Mouse (Mus musculus): Measurements from ENCODE around the gene Car10. TPM values are rescaled to one million over a fixed set of nuclear protein-coding genes. Genes with fewer than 3 reads are reported as not detected.

Car10 gene
- polyA plus RNA-seq, 1 experiment from 2014 or later = 0.75 TPM

GRCm38 (mm10) chr11:93514396-93514795, 416.6 kb downstream of the Car10 start:
- no peak overlapping the region for H3K4me3 ChIP-seq
- WGBS = 34% methylated on average over 2 of the region's 2 CpGs
- H3K27ac ChIP-seq = no peak overlapping the region
- no peaks in the 10 kb centered on the region for H3K4me1 ChIP-seq
- no peak overlapping the region for H3K4me2 ChIP-seq (replicated peaks)
- no peak for ATAC-seq (ENCODE audit: low FRiP score, low read depth)
- H3K9me3 ChIP-seq = no peaks in the 10 kb centered on the region
- H3K27me3 ChIP-seq = no peaks in the 10 kb centered on the region
- no peak overlapping the region for H3K9ac ChIP-seq
- no peaks in the 10 kb centered on the region for H3K36me3 ChIP-seq

DNA sequence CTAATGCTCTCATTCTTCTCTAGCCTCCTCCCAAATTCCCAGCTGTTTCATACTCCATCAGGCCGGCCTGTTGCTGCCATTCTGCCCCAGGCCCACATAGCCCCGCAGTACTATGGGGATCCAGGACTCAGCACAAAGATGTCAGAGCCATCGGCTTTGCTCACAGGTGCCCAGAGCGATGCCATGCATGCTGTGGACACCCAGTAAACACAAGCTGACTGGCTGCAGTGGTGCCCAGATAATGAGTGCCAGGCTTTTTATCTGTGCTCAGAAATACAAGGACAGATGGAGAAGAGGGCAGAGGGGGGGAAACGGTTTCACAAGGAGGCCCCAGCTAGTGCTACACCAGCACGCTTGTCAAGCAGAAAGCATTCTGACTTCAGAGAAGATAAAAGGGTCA, 417.7 kb downstream of the Car10 start:
- no peak for ATAC-seq (ENCODE audit: low FRiP score, low read depth)
- no peak overlapping the region for H3K27ac ChIP-seq
- no peaks in the 10 kb centered on the region for H3K9me3 ChIP-seq
- no peaks in the 10 kb centered on the region for H3K4me1 ChIP-seq
- 82% methylated on average over 6 of the region's 6 CpGs for WGBS
- H3K36me3 ChIP-seq = no peaks in the 10 kb centered on the region
- H3K4me2 ChIP-seq (replicated peaks) = no peak overlapping the region
- H3K9ac ChIP-seq = no peak overlapping the region
- no peaks in the 10 kb centered on the region for H3K27me3 ChIP-seq
- no peak overlapping the region for H3K4me3 ChIP-seq

GRCm38 (mm10) chr11:93516216-93516615, 418.4 kb downstream of the Car10 start:
- no peaks in the 10 kb centered on the region for H3K9me3 ChIP-seq
- ATAC-seq (ENCODE audit: low FRiP score, low read depth) = no peak
- H3K27ac ChIP-seq = no peak overlapping the region
- no peak overlapping the region for H3K9ac ChIP-seq
- H3K36me3 ChIP-seq = no peaks in the 10 kb centered on the region
- WGBS = 84% methylated on average over 9 of the region's 9 CpGs
- no peak overlapping the region for H3K4me3 ChIP-seq
- no peak overlapping the region for H3K4me2 ChIP-seq (replicated peaks)
- H3K4me1 ChIP-seq = no peaks in the 10 kb centered on the region
- H3K27me3 ChIP-seq = no peaks in the 10 kb centered on the region

DNA sequence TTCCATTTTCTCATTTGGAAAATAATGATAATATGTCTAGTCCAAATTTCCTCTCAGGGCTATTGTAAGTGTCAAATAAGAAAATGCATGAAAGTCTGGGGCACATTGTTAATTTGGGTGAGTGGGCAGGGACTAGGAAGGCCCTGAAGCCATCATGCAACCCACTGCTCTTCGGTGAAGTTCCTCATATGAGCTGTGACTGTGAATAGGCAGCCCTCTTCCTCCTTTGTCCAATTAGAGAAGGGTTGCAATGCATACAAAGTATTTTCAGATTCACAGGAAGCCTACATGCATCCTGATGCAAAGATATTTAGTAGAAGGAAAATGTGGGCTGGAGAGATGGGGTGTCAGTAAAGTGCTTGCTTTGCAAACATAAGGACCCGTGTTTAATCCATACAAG, 419.1 kb downstream of the Car10 start:
- no peaks in the 10 kb centered on the region for H3K36me3 ChIP-seq

DNA sequence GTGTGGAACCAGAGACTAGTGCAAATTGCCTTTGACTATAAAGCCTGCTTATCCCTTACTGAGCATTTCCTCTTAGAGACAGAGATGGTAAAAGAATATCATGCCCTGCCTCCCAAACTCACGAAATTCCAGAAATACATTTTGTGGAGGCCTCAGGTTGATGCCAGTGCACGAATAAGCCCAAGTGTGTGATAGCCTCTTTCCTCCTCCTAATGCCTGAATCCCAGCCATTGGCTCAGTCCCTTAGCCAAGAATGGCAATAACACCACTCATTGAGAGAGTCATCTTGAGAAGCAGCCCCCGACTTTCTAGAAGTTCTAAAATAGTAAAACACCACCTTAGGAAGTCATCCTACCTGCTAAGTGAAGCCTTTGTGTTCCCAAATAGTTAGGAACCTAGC, 424.7 kb downstream of the Car10 start:
- H3K9ac ChIP-seq = no peak overlapping the region
- no peaks in the 10 kb centered on the region for H3K9me3 ChIP-seq
- ATAC-seq (ENCODE audit: low FRiP score, low read depth) = no peak
- no peak overlapping the region for H3K27ac ChIP-seq
- no peaks in the 10 kb centered on the region for H3K4me1 ChIP-seq
- no peak overlapping the region for H3K4me2 ChIP-seq (replicated peaks)
- H3K27me3 ChIP-seq = no peaks in the 10 kb centered on the region
- H3K36me3 ChIP-seq = no peaks in the 10 kb centered on the region
- no peak overlapping the region for H3K4me3 ChIP-seq
- WGBS = 78% methylated on average over 3 of the region's 3 CpGs

More for the DNA sequence above, 419.1 kb downstream of the Car10 start:
- Histone ChIP-seq H3K4me3 (no peak overlapping the region), H3K9me3 (no peaks in the 10 kb centered on the region), H3K4me1 (no peaks in the 10 kb centered on the region), H3K27me3 (no peaks in the 10 kb centered on the region), H3K4me2 (replicated peaks) (no peak overlapping the region), H3K27ac (no peak overlapping the region), H3K9ac (no peak overlapping the region)
- ATAC-seq (ENCODE audit: low FRiP score, low read depth) = no peak
- 82% methylated on average over 2 of the region's 2 CpGs for WGBS

- Histone ChIP-seq H3K36me3 (no peaks in the 10 kb centered on the region), H3K9me3 (no peaks in the 10 kb centered on the region), H3K27ac (no peak overlapping the region), H3K4me1 (no peaks in the 10 kb centered on the region), H3K27me3 (no peaks in the 10 kb centered on the region), H3K4me2 (replicated peaks) (no peak overlapping the region), H3K4me3 (no peak overlapping the region), H3K9ac (no peak overlapping the region)
- 26% methylated on average over 3 of the region's 3 CpGs for WGBS
- no peak for ATAC-seq (ENCODE audit: low FRiP score, low read depth)
Measured at GRCm38 (mm10) chr11:93525921-93526320, 428.1 kb downstream of the Car10 start.

GRCm38 (mm10) chr11:93531029-93531680, 433.3 kb downstream of the Car10 start:
- Histone ChIP-seq H3K36me3 (no peaks in the 10 kb centered on the region), H3K9ac (no peak overlapping the region), H3K4me1 (no peaks in the 10 kb centered on the region), H3K27me3 (no peaks in the 10 kb centered on the region), H3K4me2 (replicated peaks) (no peak overlapping the region), H3K4me3 (no peak overlapping the region), H3K27ac (no peak overlapping the region), H3K9me3 (no peaks in the 10 kb centered on the region)
- 61% methylated on average over 7 of the region's 7 CpGs for WGBS
- ATAC-seq (ENCODE audit: low FRiP score, low read depth) = no peak

DNA sequence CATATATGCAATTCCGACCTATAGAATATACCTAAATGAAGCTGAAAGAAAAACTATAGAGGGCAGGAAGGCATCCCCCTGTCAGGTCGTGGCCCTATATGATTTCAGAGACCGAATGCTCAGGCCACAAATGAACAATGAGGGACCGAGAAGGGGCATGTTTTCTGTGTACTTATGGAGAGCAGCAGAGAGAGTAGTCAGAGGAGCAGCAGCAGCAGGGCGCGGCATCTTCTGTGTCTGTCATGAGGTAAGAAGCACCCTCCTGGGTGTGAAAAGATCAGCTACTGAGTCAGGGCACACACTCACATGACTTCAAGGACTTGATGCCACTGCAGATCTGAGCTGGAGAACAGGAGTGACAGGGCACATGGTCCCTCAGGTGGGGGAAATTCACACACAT, 438.4 kb downstream of the Car10 start:
- no peaks in the 10 kb centered on the region for H3K36me3 ChIP-seq
- H3K9ac ChIP-seq = no peak overlapping the region
- no peaks in the 10 kb centered on the region for H3K4me1 ChIP-seq
- no peak overlapping the region for H3K4me3 ChIP-seq
- no peaks in the 10 kb centered on the region for H3K9me3 ChIP-seq
- no peaks in the 10 kb centered on the region for H3K27me3 ChIP-seq
- no peak for ATAC-seq (ENCODE audit: low FRiP score, low read depth)
- WGBS = 81% methylated on average over 6 of the region's 6 CpGs
- H3K27ac ChIP-seq = no peak overlapping the region
- H3K4me2 ChIP-seq (replicated peaks) = no peak overlapping the region

GRCm38 (mm10) chr11:93548904-93549303, 451.1 kb downstream of the Car10 start:
- no peak overlapping the region for H3K4me3 ChIP-seq
- H3K4me2 ChIP-seq (replicated peaks) = no peak overlapping the region
- no peaks in the 10 kb centered on the region for H3K9me3 ChIP-seq
- H3K36me3 ChIP-seq = no peaks in the 10 kb centered on the region
- ATAC-seq (ENCODE audit: low FRiP score, low read depth) = no peak
- H3K4me1 ChIP-seq = no peaks in the 10 kb centered on the region
- H3K27ac ChIP-seq = no peak overlapping the region
- no peaks in the 10 kb centered on the region for H3K27me3 ChIP-seq
- 48% methylated on average over 5 of the region's 5 CpGs for WGBS
- no peak overlapping the region for H3K9ac ChIP-seq

DNA sequence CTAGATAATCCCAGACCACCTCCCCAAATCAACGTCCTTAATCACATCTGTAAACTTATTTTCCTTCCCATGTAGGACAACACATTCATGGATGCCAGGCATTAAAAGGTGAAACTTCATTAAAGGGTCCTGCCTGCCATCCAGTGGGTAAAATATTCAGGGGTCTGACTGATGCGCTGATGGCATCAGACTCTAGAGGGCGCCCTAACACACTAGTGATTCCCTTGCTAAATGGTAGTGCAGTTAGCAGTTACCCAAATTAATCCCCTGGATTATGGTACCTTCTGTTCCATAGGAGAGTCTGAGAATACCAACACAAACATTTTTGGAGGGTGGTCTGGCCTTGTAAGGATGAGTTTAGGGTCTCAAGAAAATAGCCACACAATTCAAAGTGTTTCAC, 453.1 kb downstream of the Car10 start:
- WGBS = 4% methylated on average over 3 of the region's 3 CpGs
- Histone ChIP-seq H3K4me1 (no peaks in the 10 kb centered on the region), H3K4me2 (replicated peaks) (no peak overlapping the region), H3K27ac (no peak overlapping the region), H3K36me3 (no peaks in the 10 kb centered on the region), H3K4me3 (no peak overlapping the region), H3K9me3 (no peaks in the 10 kb centered on the region), H3K27me3 (no peaks in the 10 kb centered on the region), H3K9ac (no peak overlapping the region)
- no peak for ATAC-seq (ENCODE audit: low FRiP score, low read depth)

GRCm38 (mm10) chr11:93559118-93559517, 461.3 kb downstream of the Car10 start:
- 80% methylated on average over 3 of the region's 3 CpGs for WGBS
- ATAC-seq (ENCODE audit: low FRiP score, low read depth) = no peak
- Histone ChIP-seq H3K27me3 (no peaks in the 10 kb centered on the region), H3K36me3 (no peaks in the 10 kb centered on the region), H3K27ac (no peak overlapping the region), H3K9me3 (no peaks in the 10 kb centered on the region), H3K9ac (no peak overlapping the region), H3K4me1 (no peaks in the 10 kb centered on the region), H3K4me2 (replicated peaks) (no peak overlapping the region), H3K4me3 (no peak overlapping the region)

- Histone ChIP-seq H3K27me3 (no peaks in the 10 kb centered on the region), H3K9ac (no peak overlapping the region), H3K4me2 (replicated peaks) (no peak overlapping the region), H3K4me3 (no peak overlapping the region), H3K4me1 (no peaks in the 10 kb centered on the region), H3K27ac (no peak overlapping the region), H3K36me3 (no peaks in the 10 kb centered on the region), H3K9me3 (no peaks in the 10 kb centered on the region)
- ATAC-seq (ENCODE audit: low FRiP score, low read depth) = no peak
- 50% methylated on average over 7 of the region's 7 CpGs for WGBS
Measured at GRCm38 (mm10) chr11:93560570-93560969, 462.7 kb downstream of the Car10 start.

GRCm38 (mm10) chr11:93562330-93562865, 464.6 kb downstream of the Car10 start:
- Histone ChIP-seq H3K27ac (no peak overlapping the region), H3K36me3 (no peaks in the 10 kb centered on the region), H3K27me3 (no peaks in the 10 kb centered on the region), H3K4me2 (replicated peaks) (no peak overlapping the region), H3K4me1 (no peaks in the 10 kb centered on the region), H3K4me3 (no peak overlapping the region), H3K9me3 (no peaks in the 10 kb centered on the region), H3K9ac (no peak overlapping the region)
- ATAC-seq (ENCODE audit: low FRiP score, low read depth) = no peak

Measured in limb, embryonic 13.5 days (tissue).